Mouse (Mus musculus) midbrain, embryonic 13.5 days (tissue): ENCODE measurements around the gene Slc25a54. TPM values are rescaled to one million over a fixed set of nuclear protein-coding genes. Genes with fewer than 3 reads are reported as not detected.

Source experiments
- microRNA-seq: library from miRNA; unstranded; fragments of <30 nt; microRNA quantifications from one replicate; pipeline ENCODE4, GENCODE M21; 2016
- polyA plus RNA-seq: library from polyadenylated mRNA; unstranded; fragments of >200 nt; fragmentation: Nextera tagmentation; extraction: Ambion mirVana; gene quantifications from 2 replicates; pipeline ENCODE4 v1.2.1, GENCODE M21; 2015

Slc25a54 gene
- polyA plus RNA-seq, 1 experiment from 2014 or later = not detected

Small RNAs within 50 kb of the gene (microRNA-seq; reads per million reads assigned to microRNA genes)
- gene Gm44384 = not detected

Other genes starting within 250 kb of the Slc25a54 start
- gene Stxbp3, start 239.9 kb upstream of the Slc25a54 start, polyA plus RNA-seq = 16.0 and 16.1 TPM in 2 replicates
- gene Fndc7, start 190.5 kb upstream of the Slc25a54 start, polyA plus RNA-seq = not detected in 2 replicates
- 67.1 and 72.2 TPM in 2 replicates for gene Prpf38b, start 168.7 kb upstream of the Slc25a54 start, polyA plus RNA-seq
- gene Henmt1, start 140.6 kb upstream of the Slc25a54 start, polyA plus RNA-seq = 0.90 and 1.1 TPM in 2 replicates
- 0.75 TPM in 1 of 2 replicates, not detected in the other for gene Gm9857, start 140.0 kb upstream of the Slc25a54 start, polyA plus RNA-seq
- gene Fam102b, start 52.9 kb upstream of the Slc25a54 start, polyA plus RNA-seq = 8.5 and 9.6 TPM in 2 replicates
- gene Slc25a24, start 42.7 kb downstream of the Slc25a54 start, polyA plus RNA-seq = 9.1 and 10.0 TPM in 2 replicates